Mouse (Mus musculus): ENCODE results near the gene Fkbp9.

DNA sequence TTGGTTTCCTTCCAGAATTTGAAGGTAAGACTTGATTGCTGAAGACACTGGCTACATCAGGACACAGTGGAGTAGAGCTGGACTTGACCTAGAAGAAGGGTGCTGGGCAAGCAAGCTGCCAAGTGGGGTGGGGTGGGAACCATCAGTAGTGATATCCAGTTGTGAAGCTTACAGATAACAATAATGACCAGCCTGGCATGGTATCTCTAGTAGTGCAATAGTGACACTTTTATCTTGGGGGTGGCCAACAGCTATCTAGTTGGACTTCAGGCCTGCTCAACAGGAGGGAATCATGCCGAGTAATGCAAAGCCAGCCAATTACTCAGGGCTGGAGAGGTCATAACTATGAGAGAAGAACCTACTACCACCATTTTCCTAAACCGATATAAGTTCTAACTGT lies 12.5 kb downstream of the Fkbp9 start:
- TF ChIP-seq CTCF (conservative IDR thresholded peaks at IDR 0.05; ENCODE audit: low read length) (no peak), NANOG (IDR thresholded peaks at IDR 0.05; ENCODE audit: borderline replicate concordance, low read length) (no peak), POU5F1 (IDR thresholded peaks at IDR 0.05; ENCODE audit: borderline replicate concordance, low read length) (no peak)

Data from E14TG2a.4 (cell line).